Mouse (Mus musculus) ES-E14 (cell line): ENCODE results near the gene Rnf130. TPM values are rescaled to one million over a fixed set of nuclear protein-coding genes. Genes with fewer than 3 reads are reported as not detected.

Experiments used
- DNase-seq: peaks from one replicate; pipeline ENCODE4 v3.0.0-alpha.2; 2013; ENCODE audit warnings: low read depth, low spot score
- H3K27ac ChIP-seq: 2 replicates; pipeline ENCODE4 v1.5.1; 2012; ENCODE audit warnings: low read depth, mild to moderate bottlenecking, low read length, moderate library complexity, mixed read lengths; ENCODE audit not compliant: poor library complexity, insufficient read depth, severe bottlenecking
- H3K36me3 ChIP-seq: 2 replicates; pipeline ENCODE4 v1.6.1; 2012; ENCODE audit warnings: mild to moderate bottlenecking, low read length, moderate library complexity, mixed read lengths; ENCODE audit not compliant: control insufficient read depth, poor library complexity, insufficient read depth, severe bottlenecking
- H3K4me1 ChIP-seq, 2 experiments: fragments of 150-350 bp in 1 of 2; sonication (generic) in 1 of 2; 2 replicates each; pipeline ENCODE4 v1.6.1; 2012; ENCODE audit warnings: low read length in 2 of 2, mild to moderate bottlenecking in 1 of 2, mixed read lengths in 1 of 2; ENCODE audit not compliant: control insufficient read depth in 2 of 2, insufficient read depth in 2 of 2, poor library complexity in 1 of 2
- H3K4me3 ChIP-seq, 2 experiments: fragments of 150-350 bp in 1 of 2; sonication (generic) in 1 of 2; 2 replicates each; pipeline ENCODE4 v1.5.1; 2012; ENCODE audit warnings: low read length in 2 of 2, low read depth in 1 of 2, mild to moderate bottlenecking in 1 of 2, mixed read lengths in 1 of 2; ENCODE audit not compliant: insufficient read depth in 1 of 2, poor library complexity in 1 of 2, severe bottlenecking in 1 of 2
- H3K9ac ChIP-seq: 2 replicates; pipeline ENCODE4 v1.6.1; 2012; ENCODE audit warnings: low read depth, mild to moderate bottlenecking, low read length, mixed read lengths; ENCODE audit not compliant: poor library complexity, insufficient read depth, severe bottlenecking
- H3K9me3 ChIP-seq: fragments of 150-350 bp; sonication (generic); 2 replicates; pipeline ENCODE4 v1.6.1; 2012; ENCODE audit warnings: low read depth, mild to moderate bottlenecking, low read length; ENCODE audit not compliant: control insufficient read depth, insufficient read depth
- CHD2 ChIP-seq: IDR thresholded peaks from 2 replicates; pipeline ENCODE4 v1.6.1; 2014; ENCODE audit warnings: mild to moderate bottlenecking, low read depth, low read length, inconsistent platforms
- HCFC1 ChIP-seq: IDR thresholded peaks from 2 replicates; pipeline ENCODE4 v1.6.1; 2012; ENCODE audit warnings: low read length, inconsistent platforms, borderline replicate concordance; ENCODE audit not compliant: insufficient read depth
- MAFK ChIP-seq: IDR thresholded peaks from 2 replicates; pipeline ENCODE4 v1.6.1; 2014; ENCODE audit warnings: mild to moderate bottlenecking, low read depth, low read length, inconsistent platforms; ENCODE audit not compliant: insufficient read depth
- ZC3H11A ChIP-seq: IDR thresholded peaks from 2 replicates; pipeline ENCODE4 v1.6.1; 2012; ENCODE audit warnings: low read depth, mild to moderate bottlenecking, inconsistent platforms, low read length, borderline replicate concordance
- ZNF384 ChIP-seq: IDR thresholded peaks from 2 replicates; pipeline ENCODE4 v1.6.1; 2012; ENCODE audit warnings: low read depth, low read length, inconsistent platforms
- in situ Hi-C, 2 experiments: fragments of 600-800 bp; cut with MboI; formaldehyde crosslinking; loops; one replicate each; pipeline ENCODE4 v1.15.1; 2025; ENCODE audit warnings: low sequenced_read_pairs in 2 of 2, inconsistent platforms in 1 of 2; ENCODE audit not compliant: unreplicated experiment in 2 of 2
- total RNA-seq: library from RNA; depleted of rRNA; stranded (reverse); fragments of 300-350 nt; gene quantifications from 2 replicates; pipeline ENCODE4 v1.2.3, GENCODE M21; 2012

The Rnf130 gene
- total RNA-seq, 1 experiment = 25.0 TPM

GRCm38 (mm10) chr11:50016503-50016902, 8.6 kb upstream of the Rnf130 start:
- Histone ChIP-seq H3K4me1 (0 out of 4 replicates have a peak, but pooled peaks cover 0 to 2% of the 10 kb centered on the region in 2 experiments), H3K27ac (no peak overlapping the region), H3K9ac (no peak overlapping the region), H3K4me3 (no peak overlapping the region), H3K9me3 (no peaks in the 10 kb centered on the region), H3K36me3 (no peaks in the 10 kb centered on the region)
- TF ChIP-seq HCFC1 (no peak), ZC3H11A (no peak), MAFK (no peak), CHD2 (no peak), ZNF384 (no peak)
- DNase-seq = no peak
- in situ Hi-C loops = no loop called here

- Histone ChIP-seq H3K27ac (no peak overlapping the region), H3K9ac (no peak overlapping the region), H3K36me3 (no peaks in the 10 kb centered on the region), H3K9me3 (no peaks in the 10 kb centered on the region), H3K4me3 (no peak overlapping the region), H3K4me1 (0 out of 4 replicates have a peak, but pooled peaks cover 0 to 2% of the 10 kb centered on the region in 2 experiments)
- in situ Hi-C loops = no loop called here
- no peak for TF ChIP-seq HCFC1
- no peak for TF ChIP-seq ZNF384
- no peak for TF ChIP-seq CHD2
- TF ChIP-seq ZC3H11A = no peak
- TF ChIP-seq MAFK = no peak
- DNase-seq = no peak
Measured at GRCm38 (mm10) chr11:50017511-50017910, 7.6 kb upstream of the Rnf130 start.

DNA sequence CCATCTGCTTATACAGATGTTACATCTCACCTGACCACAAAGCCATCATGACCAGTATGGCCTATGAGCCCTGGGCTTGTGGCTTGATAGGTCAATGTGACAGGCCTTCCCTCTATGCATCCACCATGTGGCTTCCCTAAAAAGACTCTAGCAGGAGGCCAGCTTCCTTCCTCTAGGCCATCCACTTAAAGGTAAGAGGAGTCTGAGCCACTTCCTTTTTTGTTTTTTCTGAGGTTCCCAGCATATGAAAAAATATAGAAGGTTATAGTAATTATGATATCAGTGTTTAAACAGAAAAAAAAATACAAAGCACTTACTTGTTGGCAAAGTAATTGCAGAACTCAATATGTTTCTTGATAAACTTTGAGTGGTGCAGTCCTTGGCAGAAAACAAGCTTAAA, 6.3 kb upstream of the Rnf130 start:
- Histone ChIP-seq H3K36me3 (no peaks in the 10 kb centered on the region), H3K27ac (no peak overlapping the region), H3K4me1 (no peaks in the 10 kb centered on the region), H3K9ac (no peak overlapping the region), H3K9me3 (no peaks in the 10 kb centered on the region), H3K4me3 (no peak overlapping the region)
- in situ Hi-C loops = no loop called here
- no peak for DNase-seq
- TF ChIP-seq ZC3H11A = no peak
- TF ChIP-seq ZNF384 = no peak
- no peak for TF ChIP-seq MAFK
- no peak for TF ChIP-seq CHD2
- no peak for TF ChIP-seq HCFC1

DNA sequence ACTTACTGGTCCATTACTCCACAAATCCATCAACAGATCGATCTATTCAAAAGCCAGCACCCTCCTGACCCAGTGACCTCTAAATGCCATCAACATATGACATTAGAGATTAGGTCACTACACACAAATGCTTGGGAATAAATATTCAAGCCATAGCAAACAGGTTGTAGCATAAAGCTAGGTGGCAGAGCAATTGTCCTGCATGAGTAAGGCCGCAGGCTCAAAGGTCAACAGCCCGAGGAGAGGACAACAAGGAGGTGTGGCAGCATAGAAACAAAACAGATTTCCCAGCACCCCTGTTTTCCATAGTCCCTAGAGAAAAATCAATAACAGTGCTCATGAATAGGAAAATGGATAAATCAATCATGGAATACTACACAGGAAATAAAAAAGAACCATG, 3.1 kb upstream of the Rnf130 start:
- H3K4me1 ChIP-seq = 0 out of 4 replicates have a peak, but pooled peaks cover 0 to 2% of the 10 kb centered on the region in 2 experiments
- no peak overlapping the region for H3K27ac ChIP-seq
- in situ Hi-C loops = no loop called here
- TF ChIP-seq ZNF384 = no peak
- H3K9me3 ChIP-seq = no peaks in the 10 kb centered on the region
- H3K9ac ChIP-seq = no peak overlapping the region
- H3K36me3 ChIP-seq = no peaks in the 10 kb centered on the region
- DNase-seq = no peak
- no peak overlapping the region for H3K4me3 ChIP-seq

GRCm38 (mm10) chr11:50024445-50024832, 707 bp upstream of the Rnf130 start:
- Histone ChIP-seq H3K4me1 (0 out of 4 replicates have a peak, but pooled peaks cover 0 to 2% of the 10 kb centered on the region in 2 experiments), H3K36me3 (no peaks in the 10 kb centered on the region), H3K9ac (no peak overlapping the region), H3K9me3 (no peaks in the 10 kb centered on the region), H3K4me3 (no peak overlapping the region), H3K27ac (no peak overlapping the region)
- DNase-seq = no peak
- in situ Hi-C loops = no loop called here
- no peak for TF ChIP-seq ZNF384
- TF ChIP-seq HCFC1 = no peak
- TF ChIP-seq MAFK = no peak
- no peak for TF ChIP-seq CHD2
- TF ChIP-seq ZC3H11A = no peak
